Mouse (Mus musculus): ENCODE data around the gene Actn3.

GRCm38 (mm10) chr19:4908107-4908506 lies 30.4 kb upstream of the Actn3 start:
- TF ChIP-seq CTCF (IDR thresholded peaks at IDR 0.05; ENCODE audit: extremely low read depth, insufficient read depth, insufficient read length, insufficient replicate concordance): no peak; the same call in 1 of the 2 replicates
- TF ChIP-seq POLR2A (IDR thresholded peaks at IDR 0.05; ENCODE audit: low read depth, low read length): no peak
